Mouse (Mus musculus) CH12.LX (cell line): ENCODE data around the gene Kdm4d. TPM values are rescaled to one million over a fixed set of nuclear protein-coding genes. Genes with fewer than 3 reads are reported as not detected.

ENCODE experiments used
- DNase-seq: peaks from one replicate; pipeline ENCODE4 v3.0.0-alpha.2; 2013; ENCODE audit errors: extremely low read depth
- H3K27ac ChIP-seq: 2 replicates; pipeline ENCODE4 v1.5.1; 2012; ENCODE audit warnings: low read depth, mild to moderate bottlenecking, control low read depth, moderate library complexity; ENCODE audit not compliant: insufficient read depth
- H3K27me3 ChIP-seq: replicated peaks from 2 replicates; pipeline ENCODE3; 2012; ENCODE audit warnings: inconsistent platforms
- H3K36me3 ChIP-seq, 2 experiments: replicated peaks in 1 of 2; 2 replicates each; pipeline versions ENCODE3 to v1.6.1; 2012; ENCODE audit warnings: inconsistent platforms in 1 of 2, low read length in 1 of 2, mild to moderate bottlenecking in 1 of 2, mixed read lengths in 1 of 2, moderate library complexity in 1 of 2; ENCODE audit not compliant: control insufficient read depth in 1 of 2, insufficient read depth in 1 of 2
- H3K4me1 ChIP-seq, 2 experiments: 2 replicates each; pipeline ENCODE4 v1.6.1; 2012; ENCODE audit warnings: inconsistent platforms in 1 of 2, moderate library complexity in 1 of 2; ENCODE audit not compliant: insufficient read depth in 2 of 2, control insufficient read depth in 1 of 2
- H3K4me2 ChIP-seq: 2 replicates; pipeline ENCODE4 v1.6.1; 2012; ENCODE audit warnings: low read depth, mild to moderate bottlenecking, control low read depth; ENCODE audit not compliant: poor library complexity, insufficient read depth, severe bottlenecking
- H3K4me3 ChIP-seq, 3 experiments: fragments of 150-350 bp in 1 of 3; sonication (generic) in 1 of 3; replicated peaks in 1 of 3; 2 replicates each; pipeline versions ENCODE3 to v1.5.1; 2011 to 2012; ENCODE audit warnings: low read depth in 2 of 3, low read length in 2 of 3, mild to moderate bottlenecking in 2 of 3, moderate library complexity in 2 of 3, control low read depth in 1 of 3, improper control_type of control experiment in 1 of 3, inconsistent platforms in 1 of 3, mixed read lengths in 1 of 3; ENCODE audit not compliant: poor library complexity in 1 of 3
- H3K79me2 ChIP-seq: replicated peaks from 2 replicates; pipeline ENCODE4 v1.6.1; 2012; ENCODE audit warnings: mild to moderate bottlenecking, moderate library complexity; ENCODE audit not compliant: control insufficient read depth, poor library complexity, insufficient read depth, severe bottlenecking; ENCODE audit errors: extremely low read depth
- H3K9ac ChIP-seq: 2 replicates; pipeline ENCODE4 v1.6.1; 2012; ENCODE audit warnings: low read depth, mild to moderate bottlenecking, control low read depth, moderate library complexity; ENCODE audit not compliant: insufficient read depth
- H3K9me3 ChIP-seq: replicated peaks from 2 replicates; pipeline ENCODE3; 2012; ENCODE audit warnings: low read length, inconsistent platforms, mixed read lengths
- BHLHE40 ChIP-seq: IDR thresholded peaks from 2 replicates; pipeline ENCODE4 v1.6.1; 2011; ENCODE audit warnings: mild to moderate bottlenecking, low read depth, low read length, improper control_type of control experiment
- CHD2 ChIP-seq: IDR thresholded peaks from 2 replicates; pipeline ENCODE4 v1.6.1; 2011; ENCODE audit warnings: low read length, improper control_type of control experiment
- E2F4 ChIP-seq: IDR thresholded peaks from 2 replicates; pipeline ENCODE4 v1.6.1; 2011; ENCODE audit warnings: low read depth, low read length, improper control_type of control experiment; ENCODE audit not compliant: insufficient replicate concordance
- EP300 ChIP-seq: IDR thresholded peaks from 2 replicates; pipeline ENCODE4 v1.6.1; 2011; ENCODE audit warnings: low read length, improper control_type of control experiment
- ETS1 ChIP-seq: conservative IDR thresholded peaks from 2 replicates; pipeline ENCODE4 v1.6.1; 2012; ENCODE audit warnings: low read depth, mild to moderate bottlenecking, inconsistent platforms, low read length, improper control_type of control experiment, moderate library complexity
- GABPA ChIP-seq: IDR thresholded peaks from 2 replicates; pipeline ENCODE4 v1.6.1; 2012; ENCODE audit warnings: low read depth, low read length, improper control_type of control experiment, inconsistent platforms; ENCODE audit not compliant: insufficient replicate concordance
- HCFC1 ChIP-seq: IDR thresholded peaks from 2 replicates; pipeline ENCODE4 v1.6.1; 2012; ENCODE audit warnings: low read depth, mild to moderate bottlenecking, inconsistent platforms, low read length, improper control_type of control experiment
- IRF4 ChIP-seq: IDR thresholded peaks from 2 replicates; pipeline ENCODE4 v1.6.1; 2014; ENCODE audit warnings: low read depth, mild to moderate bottlenecking, inconsistent platforms, low read length, improper control_type of control experiment
- JUND ChIP-seq: conservative IDR thresholded peaks from 2 replicates; pipeline ENCODE4 v1.6.1; 2011; ENCODE audit warnings: low read depth, low read length, improper control_type of control experiment
- KAT2A ChIP-seq: IDR thresholded peaks from 2 replicates; pipeline ENCODE4 v1.6.1; 2012; ENCODE audit warnings: low read length, improper control_type of control experiment, inconsistent platforms; ENCODE audit not compliant: insufficient replicate concordance
- MAFK ChIP-seq: IDR thresholded peaks from 2 replicates; pipeline ENCODE4 v1.6.1; 2011; ENCODE audit warnings: low read length, improper control_type of control experiment; ENCODE audit not compliant: insufficient replicate concordance
- MAX ChIP-seq: IDR thresholded peaks from 2 replicates; pipeline ENCODE4 v1.6.1; 2011; ENCODE audit warnings: low read length, improper control_type of control experiment
- MEF2A ChIP-seq: IDR thresholded peaks from 2 replicates; pipeline ENCODE4 v1.6.1; 2014; ENCODE audit warnings: low read depth, mild to moderate bottlenecking, inconsistent platforms, low read length, improper control_type of control experiment, borderline replicate concordance
- MYC ChIP-seq: IDR thresholded peaks from 2 replicates; pipeline ENCODE4 v1.6.1; 2011; ENCODE audit warnings: low read depth, mild to moderate bottlenecking, improper control_type of control experiment, low read length
- NRF1 ChIP-seq: IDR thresholded peaks from 2 replicates; pipeline ENCODE4 v1.6.1; 2014; ENCODE audit warnings: low read depth, mild to moderate bottlenecking, inconsistent platforms, low read length, improper control_type of control experiment, moderate library complexity
- PAX5 ChIP-seq: IDR thresholded peaks from 2 replicates; pipeline ENCODE4 v1.6.1; 2012; ENCODE audit warnings: low read length, inconsistent platforms, mixed read lengths
- POLR2A ChIP-seq: IDR thresholded peaks from 2 replicates; pipeline ENCODE4 v1.6.1; 2011; ENCODE audit warnings: low read depth, mild to moderate bottlenecking, improper control_type of control experiment, low read length
- RAD21 ChIP-seq: IDR thresholded peaks from 2 replicates; pipeline ENCODE4 v1.6.1; 2011; ENCODE audit warnings: low read depth, mild to moderate bottlenecking, low read length, improper control_type of control experiment, moderate library complexity
- SIN3A ChIP-seq: IDR thresholded peaks from 2 replicates; pipeline ENCODE4 v1.6.1; 2012; ENCODE audit warnings: low read length, improper control_type of control experiment, inconsistent platforms
- SMC3 ChIP-seq: IDR thresholded peaks from 2 replicates; pipeline ENCODE4 v1.6.1; 2011; ENCODE audit warnings: low read depth, low read length, improper control_type of control experiment
- TBP ChIP-seq: conservative IDR thresholded peaks from 2 replicates; pipeline ENCODE4 v1.6.1; 2011; ENCODE audit warnings: low read depth, low read length, improper control_type of control experiment
- TCF12 ChIP-seq: IDR thresholded peaks from 2 replicates; pipeline ENCODE4 v1.6.1; 2014; ENCODE audit warnings: low read depth, mild to moderate bottlenecking, inconsistent platforms, low read length, improper control_type of control experiment
- USF1 ChIP-seq: IDR thresholded peaks from 2 replicates; pipeline ENCODE4 v1.6.1; 2014; ENCODE audit warnings: low read depth, mild to moderate bottlenecking, inconsistent platforms, low read length, improper control_type of control experiment
- USF2 ChIP-seq: conservative IDR thresholded peaks from 2 replicates; pipeline ENCODE4 v1.6.1; 2011; ENCODE audit warnings: low read depth, low read length, improper control_type of control experiment
- ZKSCAN1 ChIP-seq: IDR thresholded peaks from 2 replicates; pipeline ENCODE4 v1.6.1; 2012; ENCODE audit warnings: low read depth, inconsistent platforms, low read length, improper control_type of control experiment, borderline replicate concordance
- ZNF384 ChIP-seq: IDR thresholded peaks from 2 replicates; pipeline ENCODE4 v1.6.1; 2012; ENCODE audit warnings: low read depth, low read length, improper control_type of control experiment, inconsistent platforms
- dilution Hi-C: fragments of 300-500 bp; cut with MboI; formaldehyde crosslinking; loops from 2 replicates; pipeline ENCODE4 v1.14.3; 2020; ENCODE audit warnings: low sequenced_read_pairs; ENCODE audit not compliant: extremely low pct_unique_long_range_greater_than_20kb, extremely low pct_ligation_motif_present
- in situ Hi-C: fragments of 300-500 bp; cut with MboI; formaldehyde crosslinking; loops from 3 replicates; pipeline ENCODE4 v1.14.3; 2019; ENCODE audit warnings: low sequenced_read_pairs, low pct_ligation_motif_present, low pct_unique_long_range_greater_than_20kb, mixed read lengths
- polyA plus RNA-seq: library from polyadenylated mRNA; unstranded; fragments of >175 nt; gene quantifications from 2 replicates; pipeline ENCODE4 v1.2.1, GENCODE M21; 2012; ENCODE audit warnings: low read depth; ENCODE audit not compliant: insufficient read length
- total RNA-seq, 2 experiments: library from RNA; depleted of rRNA; stranded (reverse); fragments of 300-350 nt in 1 of 2; fragments of >200 nt in 1 of 2; gene quantifications; 2 replicates each; pipeline ENCODE4 v1.2.3; 2012 to 2014

Kdm4d gene
- total and polyA plus RNA-seq, 3 experiments = 0.21 to 0.37 (median 0.28) TPM

DNA sequence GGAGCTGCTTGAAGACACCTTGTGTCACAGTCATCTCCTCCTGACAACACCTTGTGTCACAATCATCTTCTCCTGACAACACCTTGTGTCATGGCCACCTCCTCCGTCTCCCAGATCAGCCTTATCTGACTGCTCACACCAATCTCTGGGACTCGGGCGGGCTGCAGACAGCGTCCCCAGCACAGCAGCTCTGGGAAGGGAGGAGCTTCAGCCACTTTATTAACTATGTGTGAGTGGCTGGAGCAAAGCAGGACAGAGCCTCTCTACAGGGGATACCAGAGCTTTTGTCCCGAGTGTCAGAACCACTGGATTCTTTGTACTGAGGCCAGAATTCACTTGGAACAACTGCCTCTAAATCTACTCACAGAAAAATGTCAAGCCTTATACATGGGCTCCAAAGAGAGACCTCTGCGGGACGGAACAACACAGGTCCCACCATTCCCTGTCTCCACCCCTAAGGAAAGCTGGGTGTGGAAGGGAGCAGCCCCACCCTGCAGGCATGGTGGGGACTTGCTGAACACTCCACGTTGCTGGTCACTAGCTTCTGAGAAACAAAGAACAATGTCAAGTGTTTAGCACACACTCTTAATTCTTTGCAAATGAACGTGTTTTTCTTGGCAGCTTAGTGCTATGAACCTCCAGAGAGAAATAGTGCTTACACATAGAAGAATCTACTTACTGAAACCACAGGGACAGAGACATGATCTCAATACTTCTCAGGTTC, 43.9 kb upstream of the Kdm4d start:
- TF ChIP-seq E2F4 (no peak), EP300 (no peak), MAX (no peak), TBP (no peak), NRF1 (no peak), POLR2A (no peak), KAT2A (no peak), MEF2A (no peak), TCF12 (no peak), BHLHE40 (no peak), USF2 (no peak), ETS1 (no peak), SMC3 (no peak), IRF4 (no peak), GABPA (no peak), MYC (no peak), MAFK (no peak), HCFC1 (no peak), USF1 (no peak)
- in situ Hi-C loops = no loop called here
- DNase-seq = no peak

DNA sequence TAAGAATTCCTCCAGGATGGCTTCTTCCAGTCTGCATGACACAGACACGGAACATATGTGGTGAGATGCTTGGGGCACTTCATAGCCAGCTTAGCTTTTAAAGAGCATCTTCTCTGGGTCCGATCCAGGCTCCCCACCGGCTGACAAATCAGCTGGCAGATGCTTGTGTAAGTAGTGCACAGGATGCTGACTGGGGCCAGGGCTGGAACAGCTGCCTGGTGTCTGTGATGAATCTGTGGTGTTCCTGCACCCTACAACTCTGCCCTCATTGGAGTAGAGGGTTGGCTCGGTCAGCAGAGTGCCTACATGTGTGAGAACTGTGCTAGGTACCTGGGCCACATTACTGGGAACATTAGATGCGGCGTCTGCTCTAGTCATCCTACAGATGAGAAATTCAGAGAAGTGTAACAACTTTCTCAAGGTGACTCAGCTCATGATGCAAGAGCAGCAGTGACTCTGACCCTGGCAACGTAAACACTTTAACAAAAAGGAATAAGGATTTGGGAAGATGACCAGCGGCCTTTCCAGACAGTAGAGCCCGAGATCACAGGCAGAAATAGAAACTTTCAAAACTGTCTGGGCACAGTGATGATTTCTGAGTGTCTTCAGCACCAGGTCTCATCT, 34.7 kb upstream of the Kdm4d start:
- in situ Hi-C loops (no loop called here), dilution Hi-C loops (no loop called here)
- Histone ChIP-seq H3K36me3 (no peaks in the 10 kb centered on the region), H3K4me2 (no peak overlapping the region), H3K4me3 (no peak overlapping the region), H3K4me1 (0 out of 4 replicates have a peak, but pooled peaks cover 0 to 4% of the 10 kb centered on the region in 2 experiments), H3K27ac (no peak overlapping the region), H3K9ac (no peak overlapping the region), H3K27me3 (no peaks in the 10 kb centered on the region), H3K9me3 (no peaks in the 10 kb centered on the region), H3K79me2 (no peaks in the 10 kb centered on the region)
- TF ChIP-seq RAD21 (no peak), EP300 (no peak), SIN3A (no peak), ZNF384 (no peak), POLR2A (no peak), BHLHE40 (no peak), PAX5 (no peak), TCF12 (no peak), GABPA (no peak), JUND (no peak), ZKSCAN1 (no peak), CHD2 (no peak)
- no peak for DNase-seq

More for the DNA sequence above, 43.9 kb upstream of the Kdm4d start:
- no peak overlapping the region for H3K9ac ChIP-seq
- H3K4me1 ChIP-seq = peaks cover 10 to 14% of the 10 kb centered on the region in 2 experiments
- H3K36me3 ChIP-seq = peaks cover 0 to 13% of the 10 kb centered on the region in 2 experiments
- dilution Hi-C loops = no loop called here
- no peaks in the 10 kb centered on the region for H3K27me3 ChIP-seq
- H3K4me3 ChIP-seq = no peak overlapping the region
- no peak overlapping the region for H3K4me2 ChIP-seq
- H3K27ac ChIP-seq = no peak overlapping the region; the same call in 1 of the 2 replicates
- H3K9me3 ChIP-seq = no peaks in the 10 kb centered on the region
- H3K79me2 ChIP-seq = no peaks in the 10 kb centered on the region
